Mouse (Mus musculus) fat pad, adult 2 months (tissue): ENCODE measurements around the gene Gm37240.

Experiments
- DNase-seq: peaks from one replicate; pipeline ENCODE4 v3.0.0-alpha.2; 2011; ENCODE audit warnings: low read depth, low spot score; ENCODE audit errors: extremely low read depth

Gene Gm37240

GRCm38 (mm10) chr3:84693886-84694285 is 1193.4 kb downstream of the Gm37240 start:
- no peak for DNase-seq

- no peak for DNase-seq
Observed at GRCm38 (mm10) chr3:84692647-84693199, 1194.6 kb downstream of the Gm37240 start.

- no peak for DNase-seq
Observed at GRCm38 (mm10) chr3:84690091-84690771, 1197.1 kb downstream of the Gm37240 start.

GRCm38 (mm10) chr3:84689656-84690055 is 1197.7 kb downstream of the Gm37240 start:
- no peak for DNase-seq

- peak; percentile 47 for DNase-seq
Observed at GRCm38 (mm10) chr3:84688176-84688575, 1199.1 kb downstream of the Gm37240 start.

- DNase-seq = no peak
Observed at GRCm38 (mm10) chr3:84687488-84687846, 1199.9 kb downstream of the Gm37240 start.

- DNase-seq = no peak
Observed at GRCm38 (mm10) chr3:84686799-84687487, 1200.4 kb downstream of the Gm37240 start.

- no peak for DNase-seq
Observed at GRCm38 (mm10) chr3:84686294-84686672, 1201.0 kb downstream of the Gm37240 start.

GRCm38 (mm10) chr3:84685662-84686293 is 1201.5 kb downstream of the Gm37240 start:
- DNase-seq = no peak

- no peak for DNase-seq
Observed at GRCm38 (mm10) chr3:84683788-84684187, 1203.5 kb downstream of the Gm37240 start.

GRCm38 (mm10) chr3:84681699-84682098 is 1205.6 kb downstream of the Gm37240 start:
- DNase-seq = no peak

GRCm38 (mm10) chr3:84680062-84680461 is 1207.3 kb downstream of the Gm37240 start:
- no peak for DNase-seq

- no peak for DNase-seq
Observed at GRCm38 (mm10) chr3:84679542-84679941, 1207.8 kb downstream of the Gm37240 start.

GRCm38 (mm10) chr3:84678891-84679290 is 1208.4 kb downstream of the Gm37240 start:
- no peak for DNase-seq

GRCm38 (mm10) chr3:84675710-84676109 is 1211.6 kb downstream of the Gm37240 start:
- no peak for DNase-seq

GRCm38 (mm10) chr3:84673552-84673951 is 1213.8 kb downstream of the Gm37240 start:
- no peak for DNase-seq

GRCm38 (mm10) chr3:84672136-84672535 is 1215.2 kb downstream of the Gm37240 start:
- no peak for DNase-seq

GRCm38 (mm10) chr3:84668957-84669356 is 1218.4 kb downstream of the Gm37240 start:
- no peak for DNase-seq

GRCm38 (mm10) chr3:84665255-84666073 is 1221.9 kb downstream of the Gm37240 start:
- no peak for DNase-seq

- no peak for DNase-seq
Observed at GRCm38 (mm10) chr3:84664686-84665085, 1222.6 kb downstream of the Gm37240 start.

GRCm38 (mm10) chr3:84663858-84664257 is 1223.5 kb downstream of the Gm37240 start:
- no peak for DNase-seq
